Mouse (Mus musculus) layer of hippocampus, adult 11-12 months (tissue): Measurements from ENCODE around the gene Ube3a.
A peak's percentile ranks its signal among the peaks of the same experiment; 100 is the strongest.

Experiments used
- DNase-seq: peaks from one replicate; pipeline ENCODE4 v3.0.0; 2022; ENCODE audit warnings: low spot score

Gene Ube3a

GRCm38 (mm10) chr7:59228045-59228865, at the start of gene Ube3a:
Gene Ube3a (plus strand): TSS chr7:59228750.
- peak; percentile 98 for DNase-seq

GRCm38 (mm10) chr7:59192831-59193230, 35.7 kb upstream of the Ube3a start:
- DNase-seq = no peak

GRCm38 (mm10) chr7:59214911-59215310, 13.6 kb upstream of the Ube3a start:
- no peak for DNase-seq

- no peak for DNase-seq
Measured at GRCm38 (mm10) chr7:59221244-59221643, 7.3 kb upstream of the Ube3a start.

- no peak for DNase-seq
Measured at GRCm38 (mm10) chr7:59228866-59229182, 274 bp downstream of the Ube3a start.

GRCm38 (mm10) chr7:59229183-59229911, 797 bp downstream of the Ube3a start:
- peak; percentile 64 for DNase-seq

- no peak for DNase-seq
Measured at GRCm38 (mm10) chr7:59230304-59230703, 1.8 kb downstream of the Ube3a start.

GRCm38 (mm10) chr7:59230768-59231167, 2.2 kb downstream of the Ube3a start:
- DNase-seq = no peak

GRCm38 (mm10) chr7:59231960-59232359, 3.4 kb downstream of the Ube3a start:
- DNase-seq = no peak

- no peak for DNase-seq
Measured at GRCm38 (mm10) chr7:59234773-59235401, 6.3 kb downstream of the Ube3a start.

- no peak for DNase-seq
Measured at GRCm38 (mm10) chr7:59243257-59243656, 14.7 kb downstream of the Ube3a start.

GRCm38 (mm10) chr7:59245541-59245940, 17.0 kb downstream of the Ube3a start:
- no peak for DNase-seq

GRCm38 (mm10) chr7:59253373-59253772, 24.8 kb downstream of the Ube3a start:
- no peak for DNase-seq

- DNase-seq = no peak
Measured at GRCm38 (mm10) chr7:59265538-59265937, 37.0 kb downstream of the Ube3a start.

GRCm38 (mm10) chr7:59271775-59272174, 43.2 kb downstream of the Ube3a start:
- no peak for DNase-seq

GRCm38 (mm10) chr7:59312576-59312975, 84.0 kb downstream of the Ube3a start:
- no peak for DNase-seq

- DNase-seq = no peak
Measured at GRCm38 (mm10) chr7:59322759-59323158, 94.2 kb downstream of the Ube3a start.
